Mouse (Mus musculus): ENCODE data around the gene Ccl27a.

The Ccl27a gene

DNA sequence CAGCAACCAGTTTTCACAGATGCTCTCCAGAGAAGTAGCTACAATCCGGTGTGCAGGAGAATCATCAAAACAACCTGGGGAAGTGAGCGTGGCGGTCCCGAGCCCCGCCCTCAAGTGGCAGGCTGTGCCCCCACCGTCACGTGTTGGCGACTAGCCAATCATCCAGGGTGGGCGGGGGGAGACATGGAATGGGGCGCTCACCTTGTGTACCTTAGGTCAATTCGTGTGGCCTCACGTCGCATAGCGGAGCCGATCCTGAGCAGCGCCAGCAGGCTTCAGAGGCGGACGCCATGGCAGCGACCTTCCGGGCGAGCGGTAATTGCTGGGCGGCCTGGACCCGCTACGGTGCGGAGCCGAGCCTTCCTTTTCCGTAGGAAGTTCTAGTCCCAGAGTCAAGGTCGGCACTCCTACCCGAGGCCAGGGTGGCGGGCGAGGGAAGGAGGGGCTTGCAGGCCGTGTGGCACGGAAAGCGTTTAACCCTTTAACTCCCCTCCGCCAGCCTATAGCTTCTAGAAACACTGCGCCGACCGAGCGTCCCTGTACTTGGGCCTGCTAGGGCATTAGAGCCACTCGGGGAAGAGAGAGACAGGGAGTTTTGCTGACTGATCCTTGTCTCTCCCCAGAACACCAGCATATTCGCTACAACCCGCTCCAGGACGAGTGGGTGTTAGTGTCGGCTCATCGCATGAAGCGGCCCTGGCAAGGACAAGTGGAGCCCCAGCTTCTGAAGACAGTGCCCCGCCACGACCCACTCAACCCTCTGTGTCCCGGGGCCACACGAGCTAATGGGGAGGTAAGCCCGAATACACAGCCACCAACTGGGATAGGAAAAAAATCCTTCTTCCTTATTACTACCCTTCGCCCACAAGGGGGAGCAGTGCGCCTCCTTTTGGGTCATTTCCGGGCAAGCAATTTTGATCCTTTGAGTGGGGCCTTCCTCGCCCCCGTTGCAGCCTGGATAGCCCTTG is 18.4 kb downstream of the Ccl27a start, which contains the start of gene Sigmar1:
Gene Sigmar1, minus strand, starts transcription at position 820 of the 968 bp plus-strand sequence.
- peak; percentile 84 for DNase-seq (ENCODE audit: low spot score)

DNA sequence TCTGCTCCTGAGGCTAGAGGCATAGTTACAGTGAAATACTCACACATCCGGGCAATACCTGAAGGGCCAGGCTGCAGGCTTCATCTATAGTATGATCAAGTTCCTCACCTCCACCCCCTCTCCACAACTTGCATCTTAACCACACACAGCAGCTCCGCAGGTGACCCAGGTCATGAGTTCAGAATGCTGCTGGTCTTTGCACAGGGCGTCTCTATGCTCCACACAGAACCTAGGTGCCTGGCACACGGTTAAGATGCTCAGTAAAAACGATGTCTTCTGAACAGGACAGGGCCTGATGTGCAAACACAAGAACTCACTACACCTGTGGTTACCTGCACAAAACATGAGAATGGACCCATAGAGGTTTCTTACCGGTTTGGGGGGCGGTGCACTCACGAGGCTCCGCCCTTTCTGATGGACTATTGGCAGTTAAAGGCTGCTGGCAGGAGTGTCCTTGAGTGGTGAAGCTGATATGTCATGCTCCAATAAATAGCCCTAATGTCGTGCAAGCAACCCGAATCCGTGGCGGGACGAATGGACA is 19.2 kb downstream of the Ccl27a start, which contains the start of gene Galt:
Gene Galt, plus strand, starts transcription at position 432 of the 541 bp plus-strand sequence.
- peak; percentile 55 for DNase-seq (ENCODE audit: low spot score)

DNA sequence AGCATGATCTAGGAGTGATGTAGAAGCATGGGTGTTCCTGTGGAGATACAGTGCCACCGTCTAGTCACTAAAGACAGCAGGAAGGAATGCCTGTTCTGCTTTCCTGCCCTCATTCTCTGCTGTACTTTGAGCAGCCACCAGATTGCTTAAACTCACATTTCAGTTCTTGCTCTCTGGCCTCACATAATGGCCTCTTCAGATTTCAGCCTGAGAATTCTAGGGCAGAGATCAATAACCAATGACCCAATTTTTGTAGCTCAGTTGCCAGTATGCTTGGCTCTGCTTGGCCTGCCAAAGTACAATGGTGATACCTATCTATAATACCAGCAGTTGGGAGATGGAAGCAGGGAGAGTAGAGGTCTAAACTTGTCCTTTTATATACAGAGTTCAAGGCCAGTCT is 29.0 kb downstream of the Ccl27a start:
- no peak for DNase-seq (ENCODE audit: low spot score)

DNA sequence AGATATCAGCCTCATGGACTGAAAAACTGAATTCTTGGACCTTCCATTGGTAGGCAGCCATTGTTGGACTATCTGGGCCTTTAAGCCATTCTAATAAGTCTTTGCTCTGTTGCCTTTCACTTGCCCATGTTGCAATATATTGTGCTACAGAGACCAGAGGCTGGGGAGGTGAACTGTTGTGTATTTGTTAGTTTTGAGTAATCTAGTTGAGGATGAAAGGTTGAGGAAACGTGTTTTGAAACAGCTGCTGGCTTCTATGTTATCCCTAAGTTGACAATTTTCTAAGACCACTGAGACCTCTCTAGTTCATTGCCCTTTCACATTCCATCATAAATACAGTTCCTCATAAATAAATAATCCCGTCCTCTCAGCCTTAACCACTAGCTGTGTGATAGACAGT is 29.9 kb downstream of the Ccl27a start:
- DNase-seq (ENCODE audit: low spot score): no peak

DNA sequence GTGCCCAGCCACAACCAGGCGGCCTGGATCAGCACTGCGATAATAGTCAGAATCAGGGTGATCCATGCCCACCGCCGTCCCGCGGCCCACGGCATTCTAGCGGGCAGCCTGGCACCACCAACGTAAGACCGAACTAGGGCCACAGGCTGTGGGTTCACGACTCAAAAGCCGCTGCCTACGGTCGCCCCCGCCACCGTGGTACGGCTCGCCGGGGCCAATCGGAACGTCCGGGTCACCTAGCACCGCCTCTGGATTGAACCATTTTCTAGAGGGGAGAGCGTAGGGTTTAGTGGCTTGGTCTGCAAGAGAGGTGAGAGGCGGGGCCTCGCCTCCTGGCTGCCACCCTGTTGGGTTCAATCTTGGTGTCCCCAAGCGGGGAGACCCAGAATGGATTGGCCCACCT is 32.9 kb downstream of the Ccl27a start:
- peak; percentile 90 for DNase-seq (ENCODE audit: low spot score)

DNA sequence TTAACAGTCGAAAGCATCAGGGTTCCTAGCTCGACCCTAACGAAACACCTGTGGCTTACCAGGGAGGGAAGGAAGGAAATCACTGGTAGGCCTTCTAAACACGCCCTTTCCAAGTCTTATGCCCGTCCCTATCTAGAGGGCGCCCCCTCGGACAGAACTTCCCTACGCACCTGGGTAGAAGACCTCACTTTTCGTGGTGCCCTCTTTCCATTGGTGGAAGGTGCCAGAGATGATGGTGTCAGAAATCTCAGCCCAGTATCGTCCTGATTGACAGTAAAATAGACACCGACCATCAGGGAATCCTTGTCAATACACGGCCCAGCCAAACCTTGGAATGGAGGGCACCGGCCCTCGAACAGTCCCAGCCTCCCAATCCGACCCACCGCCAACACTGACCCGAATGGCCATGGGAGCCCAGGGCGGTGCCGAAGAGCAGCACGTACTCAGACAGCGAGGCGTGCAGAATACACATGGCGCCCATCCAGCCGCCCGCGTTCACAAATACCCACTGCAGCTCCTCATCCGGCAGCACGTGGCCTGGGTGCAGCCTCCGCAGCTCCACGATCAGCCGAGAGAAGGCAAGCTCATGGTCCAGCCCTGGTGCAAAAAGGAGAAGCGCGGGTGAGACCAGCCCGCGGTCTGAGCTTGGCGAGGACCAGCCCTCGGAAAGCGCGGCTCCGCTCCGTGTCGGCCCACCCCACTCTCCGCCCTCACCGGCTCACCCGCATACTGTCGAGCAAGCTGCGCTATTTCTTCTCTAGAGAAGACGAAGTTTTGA is 33.5 kb downstream of the Ccl27a start:
- DNase-seq (ENCODE audit: low spot score): peak; percentile 42

DNA sequence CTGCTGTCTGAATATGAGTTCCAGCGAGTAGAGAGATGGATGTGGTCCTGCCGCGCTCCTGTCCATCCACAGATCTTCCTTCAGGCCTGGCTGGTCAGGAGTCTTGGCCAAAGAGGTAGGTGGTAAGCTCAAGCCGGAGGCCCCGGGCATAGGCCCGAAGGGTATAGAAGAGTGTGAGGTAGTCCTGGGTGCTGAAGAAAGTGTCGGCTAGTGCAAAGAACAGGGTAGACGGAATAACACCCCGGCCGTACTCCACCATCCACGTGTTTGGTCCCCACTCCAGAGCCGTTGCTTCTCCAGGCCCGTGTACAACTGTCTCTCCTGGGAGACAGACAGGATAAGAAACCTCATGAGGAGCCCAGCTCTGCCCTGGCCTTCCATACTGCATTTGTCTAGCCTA is 34.8 kb downstream of the Ccl27a start:
- DNase-seq (ENCODE audit: low spot score): no peak

DNA sequence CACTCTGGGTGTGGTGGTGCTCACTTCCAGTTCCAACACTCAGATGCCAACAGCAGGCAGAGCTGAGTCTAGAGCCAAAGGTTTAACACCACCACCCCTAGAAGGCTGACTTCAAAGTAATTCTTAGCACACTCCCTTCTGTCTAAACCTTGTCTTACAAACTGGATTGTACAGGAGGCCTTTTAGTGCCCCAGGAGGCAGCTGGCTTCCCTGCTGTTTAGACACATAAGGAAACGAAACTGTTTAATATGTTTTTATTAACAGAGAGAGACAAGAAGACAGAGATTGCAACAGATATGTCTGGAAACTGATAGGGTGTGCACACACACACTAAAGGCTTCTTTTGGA is 35.8 kb downstream of the Ccl27a start:
- DNase-seq (ENCODE audit: low spot score): no peak

DNA sequence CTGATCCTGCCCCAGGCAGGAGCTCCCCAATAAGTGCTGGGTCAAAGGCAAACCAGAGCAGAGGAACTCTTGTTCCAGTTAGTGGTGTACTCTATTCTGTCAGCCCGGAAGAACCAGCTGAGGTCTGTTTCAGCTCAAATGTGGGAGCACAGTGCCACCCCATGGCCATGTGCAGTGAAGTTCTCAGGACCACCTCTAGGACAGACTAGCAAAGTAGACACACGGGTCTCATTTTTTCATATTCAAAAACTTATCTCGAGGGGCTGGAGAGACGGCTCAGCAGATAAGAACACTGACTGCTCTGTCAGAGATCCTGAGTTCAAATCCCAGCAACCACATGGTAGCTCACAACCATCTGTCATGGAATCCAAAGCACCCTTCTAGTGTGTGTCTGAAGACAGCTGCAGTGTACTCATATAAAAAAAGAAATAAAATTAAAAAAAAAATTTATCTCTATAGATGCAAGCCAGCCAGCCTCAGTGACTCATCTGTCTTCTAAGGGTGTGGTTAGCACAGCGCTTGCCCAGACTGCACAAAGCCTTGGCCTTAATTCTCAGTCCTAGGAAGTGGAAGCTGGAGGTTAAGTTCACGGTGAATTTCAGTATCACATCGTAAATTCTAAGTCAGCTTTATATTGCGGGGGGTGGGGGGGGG is 36.3 kb downstream of the Ccl27a start:
- DNase-seq (ENCODE audit: low spot score): no peak

DNA sequence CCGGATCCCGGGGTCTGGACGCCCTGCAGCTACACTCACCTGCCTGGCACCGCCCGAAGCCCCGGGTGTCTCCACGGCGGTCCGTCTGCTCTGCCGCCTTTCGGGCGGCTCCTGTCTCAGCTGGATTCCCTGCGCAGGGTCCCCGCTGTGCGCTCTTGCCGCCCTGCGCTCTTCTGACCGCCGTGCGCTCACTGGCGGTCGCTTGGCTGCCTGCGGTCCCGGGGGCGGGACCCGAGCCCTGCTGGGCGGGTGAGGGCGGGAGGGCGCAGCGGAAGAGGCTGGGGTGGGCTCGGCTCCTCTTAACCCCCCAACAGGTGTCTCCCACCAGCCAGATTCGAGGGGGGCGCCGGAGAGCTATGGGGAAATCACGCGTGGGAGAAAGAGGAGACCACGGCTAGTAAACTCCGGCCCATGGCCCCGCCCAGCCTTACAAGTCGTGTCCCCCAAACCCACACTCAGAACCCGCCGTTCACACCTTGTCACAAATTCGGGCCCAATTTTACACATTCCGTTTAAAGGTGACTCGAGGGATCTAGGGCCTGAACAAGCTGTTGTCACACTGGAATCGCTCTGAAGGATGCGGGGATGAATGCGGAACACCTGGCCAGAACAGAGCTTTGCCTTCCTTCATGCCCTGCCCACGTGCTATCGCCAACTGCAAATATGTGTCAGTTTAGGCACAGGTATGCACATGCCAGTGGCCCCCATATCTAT is 42.8 kb downstream of the Ccl27a start, which contains the start of gene Arid3c:
Gene Arid3c, minus strand, starts transcription at position 91 of the 714 bp plus-strand sequence.
- no peak for DNase-seq (ENCODE audit: low spot score)

DNA sequence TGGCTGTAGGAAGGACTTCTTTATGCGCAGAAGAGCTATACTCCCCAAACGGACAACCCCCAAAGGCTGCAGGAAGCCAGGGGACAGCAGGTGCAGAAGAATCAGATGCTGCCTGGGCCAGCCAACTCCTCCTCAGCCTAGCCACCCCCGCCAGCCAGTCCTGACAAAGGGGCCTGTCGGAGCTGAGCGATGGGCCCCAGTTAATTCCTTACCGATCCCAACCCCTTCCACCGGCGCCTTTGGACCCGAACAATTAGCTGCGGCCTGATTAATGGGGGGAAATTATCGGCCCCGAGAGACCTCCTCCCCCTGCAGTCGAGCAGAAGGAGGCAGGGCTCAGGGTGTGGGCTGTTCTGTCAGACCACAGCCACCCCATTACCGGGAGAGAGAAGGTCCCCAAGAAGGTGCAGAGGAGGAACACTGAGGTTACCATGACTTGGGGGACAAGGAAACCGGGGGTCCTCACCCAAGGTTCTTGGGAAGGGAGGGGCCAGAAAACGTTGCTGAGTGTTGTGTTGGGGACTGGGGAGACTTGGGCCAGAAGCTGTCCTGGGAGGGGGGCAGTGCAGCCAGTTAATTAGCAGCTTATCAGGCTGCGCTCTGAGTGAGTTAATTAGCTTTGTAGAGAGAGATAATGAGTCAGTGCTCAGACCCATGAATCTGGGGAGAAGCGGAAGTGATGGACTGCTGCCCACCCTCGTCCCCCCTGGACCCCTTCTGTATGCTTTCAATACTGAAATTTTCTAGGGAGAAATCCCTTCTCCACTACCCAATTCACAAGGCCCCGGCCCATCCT is 47.0 kb downstream of the Ccl27a start:
- DNase-seq (ENCODE audit: low spot score): no peak

DNA sequence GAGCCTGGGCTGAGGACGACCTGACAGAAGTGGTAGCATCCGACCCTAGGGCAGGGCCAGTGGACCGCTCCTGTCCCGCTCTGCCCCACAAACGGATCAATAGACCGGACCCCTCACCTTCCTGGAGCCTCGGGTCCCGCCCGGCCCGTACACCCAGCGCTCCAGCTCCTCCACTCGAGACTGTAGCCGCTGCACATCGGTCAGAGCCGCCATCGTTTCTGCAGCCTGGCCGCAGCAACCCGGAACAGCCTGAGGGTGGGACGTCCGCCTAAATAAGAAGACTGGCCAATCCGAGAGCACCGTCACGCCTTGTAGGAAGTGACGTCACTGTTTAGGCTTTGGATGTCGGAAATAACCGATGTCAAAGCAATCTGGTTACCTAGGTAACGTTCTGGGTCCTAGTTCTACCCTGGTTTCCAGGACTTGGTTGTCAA is 51.1 kb downstream of the Ccl27a start, which contains the start of gene Dctn3:
Gene Dctn3, minus strand, starts transcription at position 253 of the 434 bp plus-strand sequence.
- peak; percentile 88 for DNase-seq (ENCODE audit: low spot score)
